Mouse (Mus musculus): ENCODE results near the gene Tbcel.

The Tbcel gene

DNA sequence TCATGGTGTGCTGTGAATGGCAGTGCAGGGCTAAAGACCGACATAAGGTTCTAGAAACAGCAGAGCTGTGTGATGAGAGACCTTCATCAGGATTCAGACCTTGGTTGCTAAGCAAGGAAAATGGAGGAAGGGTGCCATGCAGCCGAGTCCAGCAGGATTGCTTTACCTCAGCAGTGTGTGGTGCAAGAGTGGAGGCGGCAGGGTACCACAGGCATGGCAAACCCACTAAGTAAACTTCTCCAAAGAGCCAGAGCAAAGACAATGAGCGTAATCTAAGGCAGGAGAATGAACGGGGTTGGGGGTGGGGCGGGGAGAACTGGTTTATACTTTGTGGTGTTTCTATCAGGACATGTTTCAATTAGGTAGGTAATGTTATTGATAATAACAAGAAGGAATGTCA is 58.6 kb downstream of the Tbcel start:
- no peak for ATAC-seq (ENCODE audit: low TSS enrichment)

- peak; percentile 73; the same call in 1 of the 2 replicates for ATAC-seq (ENCODE audit: low TSS enrichment)
These were observed 65.5 kb downstream of the Tbcel start for GRCm38 (mm10) chr9:42442100-42442499.

DNA sequence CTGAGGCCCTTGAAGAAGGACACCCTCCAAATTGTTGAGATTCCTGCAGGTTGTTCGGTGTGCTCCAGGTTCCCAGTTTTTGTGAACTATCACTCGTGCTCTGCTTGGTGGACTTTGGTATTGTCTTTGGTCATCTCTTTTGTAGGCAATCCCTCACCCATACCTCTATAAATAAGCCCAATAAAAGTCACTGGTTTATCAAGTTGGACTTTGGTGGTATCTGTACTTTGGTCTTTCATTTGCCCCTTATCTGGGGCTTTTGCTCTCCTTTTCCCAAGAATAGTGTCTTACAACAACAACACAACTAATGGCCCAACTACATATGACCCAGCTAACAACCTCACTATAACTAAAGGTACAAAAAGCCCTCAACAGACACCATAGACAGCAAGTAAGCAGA is 66.4 kb downstream of the Tbcel start:
- no peak for ATAC-seq (ENCODE audit: low TSS enrichment)

DNA sequence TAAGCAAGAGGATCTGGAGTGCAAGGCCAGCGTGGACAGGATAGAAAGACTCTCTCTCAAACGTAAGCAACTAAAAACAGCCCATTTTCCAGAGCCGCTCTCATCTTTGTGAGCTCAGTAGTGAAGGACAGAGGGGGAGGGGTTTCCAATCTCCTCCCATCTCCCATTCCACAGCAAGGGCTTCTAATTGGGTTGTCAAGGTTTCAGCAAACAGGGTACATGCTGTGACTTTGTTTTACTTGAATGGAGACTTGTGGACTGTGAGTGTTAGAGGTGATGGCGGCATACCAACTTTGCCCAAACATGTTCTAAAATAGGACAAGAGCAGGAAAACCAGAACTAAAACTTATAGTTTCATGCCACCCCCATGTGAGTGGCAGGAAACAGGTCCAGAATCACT is 68.2 kb downstream of the Tbcel start:
- ATAC-seq (ENCODE audit: low TSS enrichment), result no peak

GRCm38 (mm10) chr9:42432155-42432554 is 75.5 kb downstream of the Tbcel start:
- ATAC-seq (ENCODE audit: low TSS enrichment), result no peak

- no peak for ATAC-seq (ENCODE audit: low TSS enrichment)
These were observed 76.0 kb downstream of the Tbcel start for GRCm38 (mm10) chr9:42431606-42432005.

- ATAC-seq (ENCODE audit: low TSS enrichment), result peak; percentile 71
These were observed 79.3 kb downstream of the Tbcel start for GRCm38 (mm10) chr9:42428060-42428924.

DNA sequence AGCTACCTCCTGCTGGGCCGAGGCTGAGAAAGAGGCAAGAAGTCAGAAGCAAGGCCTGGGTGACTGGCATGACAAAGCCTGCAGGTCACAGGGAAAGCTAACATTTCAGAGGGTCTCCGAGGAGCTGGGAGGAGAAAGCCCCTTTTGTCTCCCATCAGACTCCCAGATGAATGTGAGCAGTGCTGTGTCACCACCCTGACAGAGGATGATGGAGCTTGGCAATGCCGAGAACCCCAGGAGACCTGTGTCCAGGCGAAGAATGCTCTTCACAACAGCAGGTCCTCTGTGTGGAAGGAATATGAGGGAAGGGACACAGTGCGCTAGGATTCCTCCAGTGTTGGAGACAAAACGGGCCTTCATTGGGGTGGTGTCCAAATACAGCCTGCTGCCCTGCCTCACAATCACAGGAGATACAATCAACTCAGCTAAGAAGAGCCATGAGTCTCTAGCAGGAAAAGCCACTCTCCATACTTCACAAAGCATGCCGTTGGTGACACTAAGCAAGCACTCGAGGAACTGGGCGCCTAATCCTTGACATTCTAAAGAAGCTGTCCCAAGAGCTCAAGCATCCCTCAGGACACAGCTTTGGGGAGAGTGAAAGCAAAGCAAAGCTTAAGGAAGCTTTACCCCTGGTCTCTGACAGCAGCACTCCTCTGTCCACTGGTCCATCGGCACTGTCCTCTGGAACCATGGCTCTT is 80.8 kb downstream of the Tbcel start:
- no peak for ATAC-seq (ENCODE audit: low TSS enrichment)

DNA sequence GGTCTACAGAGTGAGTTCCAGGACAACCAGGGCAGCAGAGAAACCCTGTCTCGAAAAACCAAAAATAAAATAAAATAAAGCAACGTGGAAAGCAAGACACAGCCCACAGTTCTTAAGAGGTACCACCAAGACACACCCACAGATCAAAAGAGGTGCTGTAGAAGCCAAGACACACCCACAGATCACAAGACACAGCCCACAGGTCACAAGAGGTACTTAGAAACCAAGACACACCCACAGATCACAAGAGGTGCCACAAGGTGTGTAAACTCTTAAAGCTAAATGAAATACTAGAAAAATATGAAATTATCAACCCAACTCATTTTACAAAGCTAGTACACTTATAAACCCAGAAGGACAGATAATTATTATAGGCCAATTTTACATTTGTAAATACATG is 84.0 kb downstream of the Tbcel start:
- no peak for ATAC-seq (ENCODE audit: low TSS enrichment)

DNA sequence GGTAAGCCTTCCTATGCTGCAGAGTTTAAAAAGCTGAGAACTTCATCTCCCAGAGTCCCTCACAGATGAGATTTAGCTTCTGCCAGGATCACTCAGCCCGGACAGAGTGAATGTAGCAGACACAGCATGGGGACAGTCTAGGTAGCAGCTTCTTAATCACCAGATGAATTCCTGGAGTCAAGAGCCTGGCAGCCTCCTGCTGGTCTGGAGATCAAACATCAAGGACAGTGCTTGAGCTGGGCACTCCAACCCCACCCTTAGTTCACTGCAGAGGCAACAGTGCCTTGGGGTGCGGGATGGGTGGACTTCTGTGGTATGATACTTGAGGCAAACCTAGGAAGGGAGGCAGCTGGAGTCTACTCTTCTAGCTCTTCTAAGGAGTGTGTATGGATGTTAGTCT is 87.9 kb downstream of the Tbcel start:
- ATAC-seq (ENCODE audit: low TSS enrichment), result no peak

DNA sequence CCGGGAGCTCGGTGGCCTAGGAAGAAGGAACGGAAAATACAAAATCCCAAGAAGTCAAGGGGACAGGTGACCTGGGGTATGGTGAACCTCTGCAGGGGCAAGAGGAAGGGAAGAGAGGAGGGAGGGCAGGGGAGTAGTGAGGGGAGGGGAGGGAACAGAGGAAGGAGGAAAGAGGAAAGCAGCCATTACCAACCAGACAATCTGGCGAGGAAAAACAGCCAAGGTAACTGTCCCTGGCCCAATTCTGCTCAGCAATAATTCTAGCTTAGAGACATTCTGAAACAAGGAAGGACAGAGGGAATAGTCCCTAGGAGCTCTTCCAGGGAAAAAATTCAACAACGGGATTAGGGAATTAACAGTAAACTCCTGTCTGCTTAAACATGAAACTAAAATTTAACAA is 88.8 kb downstream of the Tbcel start:
- ATAC-seq (ENCODE audit: low TSS enrichment), result no peak

- no peak for ATAC-seq (ENCODE audit: low TSS enrichment)
These were observed 90.2 kb downstream of the Tbcel start for GRCm38 (mm10) chr9:42417352-42417952.

- ATAC-seq (ENCODE audit: low TSS enrichment), result no peak
These were observed 92.4 kb downstream of the Tbcel start for GRCm38 (mm10) chr9:42415184-42415583.

DNA sequence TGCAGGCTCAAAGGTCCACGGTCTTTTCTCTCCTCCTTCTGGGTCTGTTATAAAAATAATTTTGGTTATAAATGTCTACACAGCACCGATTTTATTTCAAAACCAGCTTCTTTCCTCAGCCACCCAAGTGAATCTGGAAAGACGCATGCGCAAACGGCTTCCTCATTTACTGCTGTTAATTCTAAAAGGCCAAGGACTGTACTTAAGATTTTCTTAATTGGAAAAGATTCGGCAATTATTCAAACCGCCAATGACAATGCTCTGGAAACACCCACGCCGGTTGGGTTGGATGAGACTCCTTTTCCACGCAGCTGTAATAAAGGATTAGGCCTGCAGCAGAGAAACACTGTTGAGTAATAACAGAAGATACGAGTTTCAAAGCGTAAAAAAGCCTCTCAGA is 94.3 kb downstream of the Tbcel start:
- ATAC-seq (ENCODE audit: low TSS enrichment), result no peak

DNA sequence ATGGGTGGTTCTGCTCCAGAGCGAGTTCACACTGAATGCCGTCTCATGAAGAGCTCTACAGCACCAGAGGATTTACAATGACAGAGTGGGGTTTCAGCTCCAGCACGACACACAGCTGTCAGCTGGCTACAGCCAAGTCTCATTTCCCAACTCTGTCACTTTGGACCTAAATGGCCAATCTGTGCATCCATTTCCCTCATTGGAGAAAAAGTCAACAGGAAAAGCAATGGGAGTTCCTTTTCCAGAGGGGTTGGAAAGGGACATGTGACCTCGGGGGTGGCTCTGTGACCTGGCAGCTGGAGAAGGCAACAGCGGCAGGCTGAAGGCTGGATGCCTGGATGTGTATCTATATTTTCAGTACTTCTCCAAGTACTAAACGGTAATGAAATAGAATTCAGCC is 96.3 kb downstream of the Tbcel start:
- ATAC-seq (ENCODE audit: low TSS enrichment), result no peak

DNA sequence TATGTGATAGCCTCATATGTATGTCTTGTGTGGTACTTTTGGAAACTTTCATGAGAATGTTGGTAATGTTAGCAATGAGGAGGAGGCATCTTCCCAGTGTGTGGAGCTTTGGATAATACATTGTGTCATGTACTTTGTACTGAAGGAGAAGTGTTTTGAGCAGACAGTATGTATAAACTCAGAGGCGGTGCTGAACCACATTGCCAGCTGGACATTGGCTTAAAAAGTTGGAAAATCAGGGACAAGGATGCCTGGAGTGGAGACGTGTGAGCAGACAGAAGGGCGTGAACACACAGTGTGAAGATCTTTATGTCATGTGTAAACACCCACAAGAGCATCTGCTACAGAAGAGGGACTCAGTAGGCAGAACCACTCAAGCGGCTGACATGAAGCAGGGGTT is 101.9 kb downstream of the Tbcel start:
- peak; percentile 88 for ATAC-seq (ENCODE audit: low TSS enrichment)

GRCm38 (mm10) chr9:42401486-42401885 is 106.1 kb downstream of the Tbcel start:
- no peak for ATAC-seq (ENCODE audit: low TSS enrichment)

- no peak for ATAC-seq (ENCODE audit: low TSS enrichment)
These were observed 107.8 kb downstream of the Tbcel start, which contains the start of gene Tecta for GRCm38 (mm10) chr9:42399829-42400228. TSS of gene Tecta (minus strand) at chr9:42399929.

- no peak for ATAC-seq (ENCODE audit: low TSS enrichment)
These were observed 111.5 kb downstream of the Tbcel start for GRCm38 (mm10) chr9:42396141-42396540.

DNA sequence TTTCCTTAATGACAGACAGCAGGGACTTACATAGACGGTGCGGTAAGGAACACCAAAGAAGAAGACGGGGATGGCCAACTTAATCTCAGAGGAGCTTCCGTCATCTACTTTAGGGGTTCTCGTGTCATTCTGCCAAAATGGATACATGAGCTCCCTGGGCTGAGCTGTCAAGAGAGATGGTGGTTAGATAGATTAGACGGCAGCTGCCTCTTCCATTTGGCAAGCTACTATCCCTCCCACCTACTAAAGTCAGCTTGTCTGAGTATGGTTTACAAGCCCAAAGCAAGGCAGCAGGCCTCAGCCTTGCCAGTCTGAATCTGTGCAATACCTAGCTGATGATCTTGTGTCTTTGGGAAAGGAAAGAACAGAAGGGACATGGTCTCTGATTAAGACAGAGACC is 112.7 kb downstream of the Tbcel start:
- peak; percentile 44; the same call in 1 of the 2 replicates for ATAC-seq (ENCODE audit: low TSS enrichment)

DNA sequence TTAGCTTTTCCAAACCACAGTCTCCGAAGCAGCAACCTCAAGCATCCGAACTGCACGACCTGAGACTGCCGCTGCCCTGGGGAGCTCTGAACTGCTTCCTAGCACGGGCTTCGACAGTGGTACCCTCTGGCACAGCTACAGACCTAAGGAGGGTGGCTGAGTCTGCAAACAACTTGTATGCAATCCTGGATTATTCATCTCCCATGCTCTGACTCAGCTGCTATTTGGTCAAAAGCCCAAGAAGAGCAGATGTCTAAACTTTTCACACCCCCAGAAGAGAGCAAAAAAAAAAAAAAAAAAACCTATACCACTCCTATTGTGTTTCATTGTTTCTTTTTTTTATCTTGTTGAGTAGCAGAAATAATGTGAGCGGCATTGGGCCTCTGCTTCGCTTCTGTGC is 113.3 kb downstream of the Tbcel start:
- ATAC-seq (ENCODE audit: low TSS enrichment), result peak; percentile 87

GRCm38 (mm10) chr9:42392927-42393326 is 114.7 kb downstream of the Tbcel start:
- no peak for ATAC-seq (ENCODE audit: low TSS enrichment)

DNA sequence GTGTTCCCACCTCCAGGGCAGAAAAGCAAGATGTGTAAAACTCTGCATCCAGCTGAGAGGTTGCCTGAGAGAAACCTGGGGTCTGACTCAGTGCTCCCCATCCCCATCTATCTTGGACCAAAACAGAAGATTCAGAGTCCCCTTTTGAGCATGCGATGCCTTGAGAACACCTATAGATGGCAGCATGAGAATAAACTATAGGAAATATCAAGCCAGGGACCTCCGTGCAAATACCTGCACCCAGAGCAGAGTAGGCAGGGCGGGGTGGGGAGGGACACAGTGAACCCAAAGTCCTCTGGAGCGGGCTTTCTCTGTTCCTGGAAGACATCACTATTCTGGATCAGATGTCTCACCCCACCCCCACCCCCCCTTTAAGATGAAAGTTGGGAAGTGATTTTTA is 119.1 kb downstream of the Tbcel start:
- peak; percentile 64; the same call in 1 of the 2 replicates for ATAC-seq (ENCODE audit: low TSS enrichment)
